Mouse (Mus musculus) heart, adult 11 months (tissue): ENCODE data around the gene Vil1.
A peak's percentile ranks its signal among the peaks of the same experiment; 100 is the strongest.

Source experiments
- DNase-seq: peaks from one replicate; pipeline ENCODE4 v3.0.0; 2022

Gene Vil1

GRCm38 (mm10) chr1:74408589-74409504 is at the start of gene Vil1:
Gene Vil1, plus strand, starts transcription at chr1:74409376.
- no peak for DNase-seq

GRCm38 (mm10) chr1:74359952-74360517 is 49.1 kb upstream of the Vil1 start:
- no peak for DNase-seq

GRCm38 (mm10) chr1:74361812-74362211 is 47.4 kb upstream of the Vil1 start, which contains the start of gene Catip:
Gene Catip, plus strand, starts transcription at chr1:74362108.
- peak; percentile 97 for DNase-seq

- peak; percentile 93 for DNase-seq
Measured at GRCm38 (mm10) chr1:74362325-74363229, 46.6 kb upstream of the Vil1 start.

GRCm38 (mm10) chr1:74363437-74363836 is 45.7 kb upstream of the Vil1 start:
- DNase-seq = peak; percentile 97

GRCm38 (mm10) chr1:74364270-74364669 is 44.9 kb upstream of the Vil1 start:
- peak; percentile 96 for DNase-seq

- peak; percentile 99 for DNase-seq
Measured at GRCm38 (mm10) chr1:74367886-74368645, 41.1 kb upstream of the Vil1 start.

GRCm38 (mm10) chr1:74370040-74370439 is 39.1 kb upstream of the Vil1 start:
- DNase-seq = no peak

GRCm38 (mm10) chr1:74373372-74373771 is 35.8 kb upstream of the Vil1 start:
- no peak for DNase-seq

GRCm38 (mm10) chr1:74374980-74375379 is 34.2 kb upstream of the Vil1 start, which contains the start of gene Slc11a1:
Gene Slc11a1, plus strand, starts transcription at chr1:74375195.
- DNase-seq = peak; percentile 98

GRCm38 (mm10) chr1:74375561-74375960 is 33.6 kb upstream of the Vil1 start:
- peak; percentile 94 for DNase-seq

GRCm38 (mm10) chr1:74376396-74376795 is 32.8 kb upstream of the Vil1 start:
- peak; percentile 99 for DNase-seq

GRCm38 (mm10) chr1:74379058-74379504 is 30.1 kb upstream of the Vil1 start:
- no peak for DNase-seq

GRCm38 (mm10) chr1:74380484-74380883 is 28.7 kb upstream of the Vil1 start:
- DNase-seq = peak; percentile 85

GRCm38 (mm10) chr1:74381588-74382021 is 27.6 kb upstream of the Vil1 start:
- DNase-seq = no peak

GRCm38 (mm10) chr1:74383385-74383784 is 25.8 kb upstream of the Vil1 start:
- DNase-seq = no peak

GRCm38 (mm10) chr1:74384525-74384924 is 24.7 kb upstream of the Vil1 start:
- DNase-seq = no peak

GRCm38 (mm10) chr1:74385064-74385463 is 24.1 kb upstream of the Vil1 start:
- peak; percentile 93 for DNase-seq

GRCm38 (mm10) chr1:74385531-74385930 is 23.6 kb upstream of the Vil1 start:
- DNase-seq = no peak

- no peak for DNase-seq
Measured at GRCm38 (mm10) chr1:74386363-74386713, 22.8 kb upstream of the Vil1 start.

- peak; percentile 100 for DNase-seq
Measured at GRCm38 (mm10) chr1:74386714-74387385, 22.3 kb upstream of the Vil1 start.
